13 mouse cellular contexts compared by ENCODE assay signal in genomic region chr13:91640219-91640618, GRCm38 (mm10).
"Had no signal": no experiment of that assay in that cellular context is flagged by ENCODE, and none has a peak within 500 bp of the region (broad histone marks: within the 10 kb centered on the region; RNA-seq: fewer than 3 reads in every experiment).

No protein-coding gene starts in this region.

- H3K27ac ChIP-seq: kidney, embryonic 15.5 days; liver, embryonic 14.5 days; midbrain, embryonic 10.5 days; midbrain, embryonic 15.5 days; neural tube, embryonic 13.5 days had no signal

- H3K4me3 ChIP-seq: kidney, embryonic 15.5 days; midbrain, embryonic 10.5 days; midbrain, embryonic 15.5 days; neural tube, embryonic 13.5 days had no signal

- H3K4me1 ChIP-seq: kidney, embryonic 15.5 days; midbrain, embryonic 10.5 days; neural tube, embryonic 13.5 days had no signal

- DNase-seq: kidney, adult 2 months; kidney, postnatal 14 days; lung, embryonic 14.5 days; lung, postnatal 4 days; retina, postnatal 1 day; right cerebral cortex, postnatal 14 days; thymus, postnatal 36 days had no signal

- ATAC-seq: intestine, embryonic 16.5 days had no signal

- H3K9me3 ChIP-seq: kidney, embryonic 15.5 days; midbrain, embryonic 10.5 days; midbrain, embryonic 15.5 days; neural tube, embryonic 13.5 days had no signal

- H3K9ac ChIP-seq: kidney, embryonic 15.5 days; liver, embryonic 14.5 days; lung, embryonic 14.5 days; midbrain, embryonic 15.5 days; neural tube, embryonic 13.5 days had no signal

- H3K4me2 ChIP-seq: kidney, embryonic 15.5 days; lung, embryonic 14.5 days; midbrain, embryonic 15.5 days; neural tube, embryonic 13.5 days had no signal

- H3K36me3 ChIP-seq: kidney, embryonic 15.5 days; midbrain, embryonic 10.5 days; midbrain, embryonic 15.5 days; neural tube, embryonic 13.5 days had no signal

- H3K27me3 ChIP-seq: kidney, embryonic 15.5 days; midbrain, embryonic 15.5 days; neural tube, embryonic 13.5 days had no signal
